Mouse (Mus musculus): Measurements from ENCODE around the gene Eml3. TPM values are rescaled to one million over a fixed set of nuclear protein-coding genes. Genes with fewer than 3 reads are reported as not detected.

Gene Eml3
- polyA plus RNA-seq, 1 experiment from 2014 or later, result 12.8 TPM

Small RNA genes lying within 50 kb of the gene (microRNA-seq; reads per million reads assigned to microRNA genes)
- not detected for gene Mir5136

Other genes starting within 250 kb of the Eml3 start
- gene Slc3a2, start 206.2 kb upstream of the Eml3 start, polyA plus RNA-seq (2015; fragmentation: Nextera tagmentation; extraction: Ambion mirVana), result 170 and 175 TPM in 2 replicates
- gene Wdr74, start 193.7 kb upstream of the Eml3 start, polyA plus RNA-seq (2015; fragmentation: Nextera tagmentation; extraction: Ambion mirVana), result 91.9 and 96.1 TPM in 2 replicates
- 1.3 and 1.7 TPM in 2 replicates for gene 1700092M07Rik, start 188.8 kb upstream of the Eml3 start, polyA plus RNA-seq (2015; fragmentation: Nextera tagmentation; extraction: Ambion mirVana)
- 113 and 122 TPM in 2 replicates for gene Stx5a, start 188.1 kb upstream of the Eml3 start, polyA plus RNA-seq (2015; fragmentation: Nextera tagmentation; extraction: Ambion mirVana)
- 142 and 145 TPM in 2 replicates for gene Nxf1, start 172.5 kb upstream of the Eml3 start, polyA plus RNA-seq (2015; fragmentation: Nextera tagmentation; extraction: Ambion mirVana)
- gene Tmem223, start 158.6 kb upstream of the Eml3 start, polyA plus RNA-seq (2015; fragmentation: Nextera tagmentation; extraction: Ambion mirVana), result 213 and 214 TPM in 2 replicates
- gene Tmem179b, start 155.1 kb upstream of the Eml3 start, polyA plus RNA-seq (2015; fragmentation: Nextera tagmentation; extraction: Ambion mirVana), result 31.6 and 33.1 TPM in 2 replicates
- gene Taf6l, start 143.1 kb upstream of the Eml3 start, polyA plus RNA-seq (2015; fragmentation: Nextera tagmentation; extraction: Ambion mirVana), result 30.5 and 32.8 TPM in 2 replicates
- 133 and 144 TPM in 2 replicates for gene Polr2g, start 131.0 kb upstream of the Eml3 start, polyA plus RNA-seq (2015; fragmentation: Nextera tagmentation; extraction: Ambion mirVana)
- gene Zbtb3, start 127.0 kb upstream of the Eml3 start, polyA plus RNA-seq (2015; fragmentation: Nextera tagmentation; extraction: Ambion mirVana), result 7.8 and 8.6 TPM in 2 replicates
- 56.8 and 58.6 TPM in 2 replicates for gene Ttc9c, start 110.2 kb upstream of the Eml3 start, polyA plus RNA-seq (2015; fragmentation: Nextera tagmentation; extraction: Ambion mirVana)
- 5.4 and 6.5 TPM in 2 replicates for gene Hnrnpul2, start 109.5 kb upstream of the Eml3 start, polyA plus RNA-seq (2015; fragmentation: Nextera tagmentation; extraction: Ambion mirVana)
- gene AC129217.1, start 99.8 kb upstream of the Eml3 start, polyA plus RNA-seq (2015; fragmentation: Nextera tagmentation; extraction: Ambion mirVana), result not detected in 2 replicates
- 101 and 104 TPM in 2 replicates for gene Bscl2, start 92.1 kb upstream of the Eml3 start, polyA plus RNA-seq (2015; fragmentation: Nextera tagmentation; extraction: Ambion mirVana)
- gene Gng3, start 90.4 kb upstream of the Eml3 start, polyA plus RNA-seq (2015; fragmentation: Nextera tagmentation; extraction: Ambion mirVana), result 450 and 460 TPM in 2 replicates
- gene Lrrn4cl, start 78.8 kb upstream of the Eml3 start, polyA plus RNA-seq (2015; fragmentation: Nextera tagmentation; extraction: Ambion mirVana), result 0.61 and 0.92 TPM in 2 replicates
- 141 and 145 TPM in 2 replicates for gene Ubxn1, start 58.1 kb upstream of the Eml3 start, polyA plus RNA-seq (2015; fragmentation: Nextera tagmentation; extraction: Ambion mirVana)
- gene Uqcc3, start 48.6 kb upstream of the Eml3 start, polyA plus RNA-seq (2015; fragmentation: Nextera tagmentation; extraction: Ambion mirVana), result 60.2 and 61.5 TPM in 2 replicates
- gene Lbhd1, start 45.8 kb upstream of the Eml3 start, polyA plus RNA-seq (2015; fragmentation: Nextera tagmentation; extraction: Ambion mirVana), result 43.0 and 45.2 TPM in 2 replicates
- gene Gm49403, start 45.6 kb upstream of the Eml3 start, polyA plus RNA-seq (2015; fragmentation: Nextera tagmentation; extraction: Ambion mirVana), result not detected in 2 replicates
- 45.3 and 51.6 TPM in 2 replicates for gene 1810009A15Rik, start 40.7 kb upstream of the Eml3 start, polyA plus RNA-seq (2015; fragmentation: Nextera tagmentation; extraction: Ambion mirVana)
- not detected in 2 replicates for gene Gm49416, start 40.6 kb upstream of the Eml3 start, polyA plus RNA-seq (2015; fragmentation: Nextera tagmentation; extraction: Ambion mirVana)
- gene Ints5, start 36.5 kb upstream of the Eml3 start, polyA plus RNA-seq (2015; fragmentation: Nextera tagmentation; extraction: Ambion mirVana), result 33.0 and 35.3 TPM in 2 replicates
- gene Ganab, start 31.5 kb upstream of the Eml3 start, polyA plus RNA-seq (2015; fragmentation: Nextera tagmentation; extraction: Ambion mirVana), result 83.0 and 84.9 TPM in 2 replicates
- gene B3gat3, start 9.2 kb upstream of the Eml3 start, polyA plus RNA-seq (2015; fragmentation: Nextera tagmentation; extraction: Ambion mirVana), result 94.3 and 98.1 TPM in 2 replicates
- gene Rom1, start 196 bp upstream of the Eml3 start, polyA plus RNA-seq (2015; fragmentation: Nextera tagmentation; extraction: Ambion mirVana), result 2.7 and 3.1 TPM in 2 replicates
- 103 and 109 TPM in 2 replicates for gene Mta2, start 12.3 kb downstream of the Eml3 start, polyA plus RNA-seq (2015; fragmentation: Nextera tagmentation; extraction: Ambion mirVana)
- gene Tut1, start 24.3 kb downstream of the Eml3 start, polyA plus RNA-seq (2015; fragmentation: Nextera tagmentation; extraction: Ambion mirVana), result 24.9 and 25.4 TPM in 2 replicates
- 289 TPM in 2 replicates for gene Eef1g, start 37.5 kb downstream of the Eml3 start, polyA plus RNA-seq (2015; fragmentation: Nextera tagmentation; extraction: Ambion mirVana)
- 4.6 TPM in 2 replicates for gene Ahnak, start 59.7 kb downstream of the Eml3 start, polyA plus RNA-seq (2015; fragmentation: Nextera tagmentation; extraction: Ambion mirVana)
- gene Scgb1a1, start 158.4 kb downstream of the Eml3 start, polyA plus RNA-seq (2015; fragmentation: Nextera tagmentation; extraction: Ambion mirVana), result not detected in 2 replicates
- gene Asrgl1, start 206.1 kb downstream of the Eml3 start, polyA plus RNA-seq (2015; fragmentation: Nextera tagmentation; extraction: Ambion mirVana), result 25.1 and 28.2 TPM in 2 replicates

Measured in hindbrain, embryonic 15.5 days (tissue).